Mouse (Mus musculus): Measurements from ENCODE around the gene Vps53.

DNA sequence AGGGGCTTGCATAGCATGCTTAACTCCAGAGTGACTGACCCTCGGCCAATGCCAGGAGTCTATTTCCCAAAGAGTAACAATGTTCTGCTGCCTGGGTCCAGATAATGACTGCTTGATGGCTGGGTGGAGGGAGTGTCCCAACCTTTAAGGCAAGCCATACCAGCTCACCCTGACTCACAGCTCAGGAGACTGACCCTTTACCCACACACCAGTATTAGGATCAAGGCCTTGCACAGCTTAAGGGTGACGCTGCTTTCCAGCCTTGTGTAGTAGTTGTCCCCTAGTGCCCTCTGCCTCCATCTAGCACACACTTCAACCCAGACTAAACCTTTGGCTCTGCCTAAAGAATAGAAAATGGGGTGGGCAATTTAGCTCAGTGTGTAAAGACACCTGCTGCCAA, 171.3 kb downstream of the Vps53 start:
- TF ChIP-seq CTCF (IDR thresholded peaks at IDR 0.05; ENCODE audit: low read depth, low read length): no peak
- TF ChIP-seq POLR2A (IDR thresholded peaks at IDR 0.05; ENCODE audit: extremely low read depth, insufficient read depth, low read length): no peak
